Mouse (Mus musculus): ENCODE results near the gene Cxcl9. TPM values are rescaled to one million over a fixed set of nuclear protein-coding genes. Genes with fewer than 3 reads are reported as not detected.
"Not testable (repeated sequence)": the region's sequence is repeated elsewhere in the genome, so short reads cannot be mapped to it uniquely, and the experiment has no call there.

Gene Cxcl9
- polyA plus RNA-seq (2012; rRNA removed), result 7.3 and 8.8 TPM in 2 replicates

DNA sequence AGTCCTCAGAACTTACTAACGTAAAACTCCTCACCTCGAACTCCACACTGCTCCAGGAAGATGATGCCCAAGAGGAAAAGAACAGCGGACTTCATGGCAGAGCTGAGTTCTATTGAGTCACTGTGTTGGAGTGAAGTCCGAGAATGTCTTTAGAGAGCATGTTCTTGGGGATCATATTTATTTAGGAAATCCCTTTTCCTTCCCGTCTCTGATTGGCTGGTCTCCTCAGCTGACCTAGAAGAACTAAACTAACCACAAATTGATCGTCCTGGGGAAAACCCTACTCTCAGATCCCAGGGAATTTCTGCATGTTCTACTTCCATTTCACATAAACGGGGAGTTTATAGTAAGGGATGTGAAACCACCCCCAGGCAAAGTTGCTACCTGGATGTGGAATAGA is at the start of gene Cxcl9:
Gene Cxcl9 (minus strand): TSS at position 151 of the 400 bp plus-strand sequence.
- no peak for DNase-seq (ENCODE audit: low spot score)

DNA sequence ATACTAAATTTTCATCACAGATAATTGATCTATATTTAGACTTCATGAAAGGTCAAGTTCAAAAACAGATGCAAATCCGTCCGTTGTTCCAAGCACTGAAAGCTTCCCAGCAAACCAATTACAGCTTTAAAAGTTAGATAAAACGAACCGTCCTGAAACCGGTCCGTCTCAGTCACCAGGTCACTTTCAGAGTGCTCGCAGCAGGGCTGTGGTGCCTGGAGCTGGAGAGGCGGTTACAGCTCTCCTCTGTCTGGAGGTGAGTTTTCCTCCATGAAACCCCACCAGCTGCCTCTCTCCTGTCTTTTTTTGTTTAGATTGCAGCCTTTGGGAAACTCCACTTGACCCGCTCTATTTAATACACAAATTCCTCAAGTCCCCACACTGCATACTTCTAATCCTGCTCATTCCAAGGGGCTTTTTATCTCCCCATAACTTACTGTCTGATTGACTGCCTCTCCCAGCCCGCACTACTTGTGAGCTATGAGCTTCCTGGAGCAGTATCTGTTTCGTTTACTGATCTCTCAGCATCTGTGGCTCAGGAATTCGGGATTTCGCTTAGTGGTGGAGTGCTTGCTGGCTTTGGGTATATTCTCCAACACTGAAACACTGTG is 49.0 kb upstream of the Cxcl9 start:
- no peak for DNase-seq (ENCODE audit: low spot score)

DNA sequence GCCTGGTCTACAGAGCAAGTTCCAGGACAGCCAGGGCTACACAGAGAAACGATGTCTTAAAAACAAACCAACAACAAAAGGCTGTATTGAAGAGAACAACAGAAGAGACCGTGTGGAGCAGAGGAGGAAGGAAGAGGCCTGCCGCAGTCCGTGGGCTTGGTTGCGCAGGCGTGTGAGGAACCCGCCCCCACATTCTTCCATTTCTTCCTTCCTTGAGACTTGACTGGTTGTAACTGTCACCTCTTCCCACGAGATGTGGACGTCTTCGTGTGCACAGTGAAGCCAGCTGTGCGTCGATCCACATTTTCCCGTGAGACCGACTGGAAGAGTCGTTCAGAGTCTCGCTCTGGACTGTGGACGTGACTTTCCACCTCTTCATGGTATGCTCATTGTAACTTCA is 47.5 kb upstream of the Cxcl9 start:
- DNase-seq (ENCODE audit: low spot score), result no peak

DNA sequence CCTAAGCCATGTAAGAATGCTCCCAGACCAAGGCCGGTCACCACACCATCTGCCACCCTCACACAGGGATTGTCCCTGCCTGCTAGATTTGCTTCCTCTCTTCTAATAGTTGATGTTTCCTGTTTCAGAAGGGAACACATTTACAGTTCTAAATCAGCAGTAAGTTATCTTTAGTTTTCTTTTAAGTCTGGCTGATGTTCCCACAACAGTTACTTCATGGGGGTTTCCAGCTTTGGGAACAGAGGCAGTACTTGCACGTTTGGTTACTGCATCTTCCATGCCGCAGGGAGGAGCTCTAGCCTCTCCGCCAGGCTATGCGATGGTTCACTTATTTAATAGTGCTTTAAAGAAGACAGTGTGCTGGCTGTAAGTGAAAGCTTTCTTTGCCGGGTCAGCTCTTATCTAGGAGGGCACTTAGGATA is 46.9 kb upstream of the Cxcl9 start:
- DNase-seq (ENCODE audit: low spot score), result no peak

DNA sequence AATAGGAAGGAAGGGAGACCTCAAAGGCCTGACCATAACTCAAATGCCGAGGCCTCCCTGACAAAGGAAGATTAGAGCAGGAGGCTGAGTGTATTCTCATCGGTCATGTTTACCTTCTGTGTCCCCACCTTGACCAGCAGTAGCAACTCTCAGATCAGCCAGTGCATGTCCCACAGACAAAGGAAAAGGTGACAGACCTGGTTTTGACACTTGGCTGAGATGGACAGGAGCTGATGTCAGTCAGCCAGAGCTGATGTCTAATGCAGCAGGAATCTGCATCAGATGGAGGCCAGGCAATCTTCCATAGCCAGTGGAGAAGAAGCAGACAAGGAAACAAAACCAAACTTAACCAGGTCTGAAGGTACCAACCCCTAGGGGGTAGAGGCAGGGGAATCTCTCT is 44.7 kb upstream of the Cxcl9 start:
- no peak for DNase-seq (ENCODE audit: low spot score)

DNA sequence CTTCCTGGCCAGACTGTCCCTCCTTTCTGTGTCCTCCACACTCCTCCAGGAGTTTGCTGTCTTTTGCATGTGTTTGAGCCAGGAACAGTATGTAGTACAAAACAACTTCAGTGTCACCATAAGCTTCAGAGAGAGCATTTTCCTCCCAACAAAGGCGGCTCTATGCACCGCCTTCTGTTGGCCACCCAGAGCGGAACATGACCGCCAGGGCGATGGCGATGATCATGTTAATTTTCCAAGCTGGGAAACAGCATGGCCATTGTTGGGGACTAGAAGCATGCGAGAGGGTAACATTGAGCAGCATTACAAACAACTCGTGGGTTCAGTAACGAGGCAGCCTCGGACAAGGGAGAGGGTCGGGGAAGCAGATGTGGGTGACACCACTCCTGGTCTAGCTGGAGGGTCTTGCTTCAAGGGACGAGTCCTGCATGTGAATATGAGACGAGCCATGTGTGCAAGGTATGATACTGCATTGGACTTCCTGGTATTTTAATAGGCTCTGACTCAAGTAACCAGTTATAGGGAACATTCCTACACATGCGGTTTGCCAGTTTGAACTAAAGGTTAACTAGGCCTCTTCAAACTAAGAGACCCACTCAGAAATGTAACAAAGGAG is 43.6 kb upstream of the Cxcl9 start:
- no peak for DNase-seq (ENCODE audit: low spot score)

DNA sequence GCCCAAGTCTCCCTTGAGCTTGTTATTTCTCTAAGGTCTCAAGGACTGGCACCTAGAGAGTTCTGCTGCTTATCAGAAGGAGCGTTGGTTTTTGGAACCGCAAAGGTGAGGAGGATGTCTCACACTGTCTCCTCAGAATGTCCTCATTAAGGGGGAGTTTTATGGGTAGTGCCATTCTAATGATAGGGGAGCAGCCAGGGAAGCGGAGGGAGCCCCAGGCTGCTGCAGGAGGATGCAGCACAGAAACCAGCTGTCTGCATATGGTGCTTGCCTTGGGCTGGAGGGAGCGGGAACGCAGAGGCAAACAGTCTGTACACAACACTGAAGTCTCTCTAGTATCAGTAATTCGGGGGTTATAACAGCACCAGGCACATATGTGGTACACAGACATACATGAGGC is 43.0 kb upstream of the Cxcl9 start:
- DNase-seq (ENCODE audit: low spot score), result no peak

DNA sequence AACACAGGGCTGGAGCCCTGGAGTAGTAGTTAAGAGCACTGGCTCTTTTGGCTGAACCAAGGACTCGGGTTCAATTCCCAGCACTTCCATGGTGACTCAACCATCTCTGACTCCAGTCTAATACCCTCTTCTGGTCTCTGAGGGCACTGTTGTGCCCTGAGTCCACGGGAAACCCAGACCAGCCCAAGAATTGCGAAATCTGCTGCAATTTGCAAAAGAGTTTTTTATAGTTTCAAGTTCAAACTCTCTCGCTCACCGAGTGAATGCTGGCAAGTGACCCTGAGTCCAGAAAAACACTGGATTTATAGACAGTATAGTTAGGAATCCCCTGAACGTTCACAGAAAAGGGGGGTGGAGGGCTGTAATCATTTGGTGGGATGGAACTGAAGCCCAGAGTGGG is 42.5 kb upstream of the Cxcl9 start:
- no peak for DNase-seq (ENCODE audit: low spot score)

DNA sequence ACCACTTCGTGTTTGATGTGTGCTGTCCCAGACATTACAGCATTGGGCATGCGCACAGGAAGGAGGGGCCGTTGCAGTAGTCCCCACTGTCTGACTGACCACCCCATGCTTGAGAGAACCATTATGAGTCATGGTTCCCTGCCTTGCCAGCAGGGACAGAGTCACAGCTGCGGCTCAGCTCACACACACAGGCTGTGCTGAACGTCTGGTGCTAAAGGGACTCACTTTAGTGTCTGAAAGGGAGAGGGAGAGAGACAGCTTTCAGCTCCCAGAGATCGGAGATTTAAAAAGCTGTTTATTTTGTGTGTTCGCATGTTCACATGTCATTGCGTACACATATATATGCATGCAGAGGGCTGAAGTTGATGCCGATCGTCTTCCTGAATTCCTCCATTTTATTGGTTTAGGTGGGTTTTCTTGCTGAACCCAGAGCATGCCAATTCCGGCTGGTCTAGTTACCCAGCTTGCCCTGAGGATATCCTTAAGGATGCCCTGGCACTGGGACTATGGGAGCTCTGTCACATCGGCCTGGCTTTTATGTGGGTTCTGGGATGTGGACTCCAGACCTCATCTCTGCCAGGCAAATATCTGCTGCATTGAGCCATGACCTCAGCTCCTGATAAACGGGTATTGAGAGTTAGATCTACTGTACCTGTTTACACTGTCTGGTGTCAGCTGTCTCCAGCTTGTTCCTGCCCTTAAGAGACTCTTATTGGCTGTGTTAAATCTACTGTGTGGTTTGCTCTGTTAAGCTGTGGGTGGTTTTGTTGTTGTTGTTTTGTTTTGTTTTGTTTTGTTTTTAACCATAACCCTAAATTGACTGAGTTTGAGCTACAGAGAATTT is 41.5 kb upstream of the Cxcl9 start:
- no peak for DNase-seq (ENCODE audit: low spot score)

DNA sequence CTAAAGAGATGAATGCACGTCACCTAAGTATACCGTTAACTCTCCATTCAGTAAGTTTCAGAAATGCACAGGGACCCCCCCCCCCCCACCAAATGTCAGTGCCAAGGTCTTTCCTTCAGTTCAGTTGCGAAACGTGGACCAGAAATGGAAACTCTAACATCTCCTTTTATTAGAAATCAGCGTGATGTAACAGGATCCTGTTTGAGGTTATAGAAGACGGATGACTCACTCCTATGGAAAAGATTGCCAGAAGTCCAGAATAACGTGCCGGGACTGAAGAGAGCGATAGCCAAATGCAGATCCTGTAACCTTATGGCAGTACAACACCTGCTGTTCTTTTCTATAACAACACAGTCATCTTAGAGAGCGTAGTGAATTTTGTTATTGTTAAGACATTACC is 40.5 kb upstream of the Cxcl9 start:
- no peak for DNase-seq (ENCODE audit: low spot score)

DNA sequence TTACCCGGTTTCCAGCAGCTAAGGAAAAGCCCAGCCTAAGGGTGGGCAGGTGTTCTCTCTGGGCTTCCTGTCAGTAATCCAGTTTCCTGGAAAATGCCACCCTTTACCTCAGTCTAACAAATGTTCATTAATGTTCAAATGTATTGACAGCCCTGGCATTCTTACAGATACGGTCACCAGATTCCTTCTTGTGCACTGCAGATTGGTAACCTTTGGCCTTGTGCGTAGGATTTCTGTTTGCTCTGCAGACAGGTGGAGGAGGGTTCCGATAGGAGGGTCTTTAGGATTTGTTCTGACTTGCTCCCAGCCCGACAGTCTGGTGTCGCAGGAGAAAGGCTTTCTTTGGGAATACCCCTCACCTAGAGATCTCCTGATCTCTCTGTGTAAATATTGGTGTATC is 38.7 kb upstream of the Cxcl9 start:
- DNase-seq (ENCODE audit: low spot score), result no peak

DNA sequence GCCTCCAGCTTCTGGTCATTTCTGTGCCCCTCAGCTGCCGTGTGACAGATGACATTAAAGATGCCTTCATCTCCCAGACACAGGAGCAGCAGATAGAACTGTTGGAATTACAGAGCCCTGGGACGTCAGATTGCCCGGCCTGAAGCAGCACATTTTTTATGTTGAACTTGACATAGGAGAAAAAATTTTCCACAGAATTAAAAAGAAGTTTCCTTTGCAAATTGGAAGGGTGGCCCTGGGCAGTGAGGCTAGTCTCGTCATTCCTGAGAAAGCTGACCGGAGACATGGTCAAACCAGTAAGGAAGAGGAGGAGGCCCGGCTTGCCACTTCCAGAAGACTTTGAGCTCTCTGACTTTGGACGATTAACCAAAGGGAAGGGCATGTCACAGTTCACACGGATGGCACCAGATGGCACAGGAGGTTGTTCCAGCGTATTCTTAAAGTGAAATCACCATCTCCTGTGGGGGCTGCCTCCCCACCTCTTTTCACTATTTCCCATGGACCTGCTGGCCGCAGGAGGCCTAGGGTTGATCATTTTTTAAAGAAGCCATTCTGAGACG is 37.3 kb upstream of the Cxcl9 start:
- DNase-seq (ENCODE audit: low spot score), result no peak

DNA sequence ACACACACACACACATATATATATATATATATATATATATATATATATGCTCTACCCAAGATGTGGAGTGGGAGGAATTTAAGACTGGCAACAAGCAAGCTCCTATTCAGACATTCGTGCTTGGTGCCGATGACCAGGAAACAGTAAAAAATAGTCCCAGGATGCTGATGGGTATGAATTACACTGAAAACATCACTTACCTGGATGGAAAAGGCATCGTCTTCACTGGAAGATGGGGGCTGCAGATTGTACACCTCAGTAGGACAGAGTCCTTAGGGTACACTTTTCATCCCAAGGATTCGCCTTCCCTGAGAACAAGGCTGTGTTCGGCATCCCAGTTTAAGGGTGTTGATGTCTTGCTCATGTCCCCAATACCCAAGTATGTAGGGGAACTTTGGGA is 36.1 kb upstream of the Cxcl9 start:
- DNase-seq (ENCODE audit: low spot score), result no peak

DNA sequence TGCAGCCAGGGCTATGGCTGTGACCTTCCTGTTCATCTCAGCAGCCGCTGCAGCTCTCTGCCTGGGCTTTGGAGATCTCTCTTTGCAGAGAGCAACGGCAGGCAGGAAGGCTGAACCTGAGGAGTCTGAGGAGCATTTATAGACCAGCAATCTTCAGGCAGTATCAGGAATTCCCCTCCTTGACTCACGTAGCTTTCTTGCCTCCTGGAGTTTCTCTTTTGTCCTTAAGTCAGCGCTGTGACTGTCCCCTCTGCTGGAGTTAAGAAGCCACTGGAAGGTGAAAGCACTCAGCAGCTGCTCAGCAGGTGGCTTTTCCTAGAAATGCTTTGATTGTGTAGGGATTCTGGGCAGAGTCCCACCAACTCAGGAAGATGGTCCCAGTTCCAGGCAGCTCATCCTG is 35.3 kb upstream of the Cxcl9 start:
- no peak for DNase-seq (ENCODE audit: low spot score)

DNA sequence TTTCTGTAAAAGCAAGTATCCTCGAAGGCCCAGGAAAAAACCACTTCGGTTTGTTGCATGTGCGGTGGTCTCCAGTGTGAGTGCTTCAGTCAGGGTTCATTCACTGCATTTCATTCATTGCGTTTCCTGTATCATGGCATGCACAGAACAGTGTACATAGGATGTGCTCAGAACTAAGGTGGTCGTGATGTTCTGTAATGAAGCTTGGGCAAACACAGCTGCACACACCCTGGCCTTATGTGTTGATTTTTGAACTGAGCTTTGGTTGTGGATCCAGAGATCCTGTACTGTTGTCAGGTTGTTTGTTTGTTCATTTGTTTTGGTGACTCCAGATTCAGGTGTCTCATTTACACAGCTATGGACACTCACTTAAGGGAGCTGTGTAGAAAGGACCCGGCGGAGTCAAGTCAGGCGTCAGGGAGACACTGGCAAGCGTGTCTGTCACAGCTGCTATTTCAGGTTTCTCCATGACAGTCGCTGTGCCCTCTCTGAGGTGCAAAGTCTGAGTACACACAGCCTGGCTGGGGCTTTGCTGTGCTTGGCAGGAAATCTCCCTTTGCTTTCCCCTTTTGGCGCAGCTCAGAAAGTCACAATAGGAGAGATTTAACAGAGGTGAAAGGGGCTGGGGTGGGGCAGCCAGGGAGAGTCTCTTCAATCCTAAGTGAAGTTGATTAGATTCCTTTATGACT is 31.0 kb upstream of the Cxcl9 start:
- DNase-seq (ENCODE audit: low spot score), result no peak

DNA sequence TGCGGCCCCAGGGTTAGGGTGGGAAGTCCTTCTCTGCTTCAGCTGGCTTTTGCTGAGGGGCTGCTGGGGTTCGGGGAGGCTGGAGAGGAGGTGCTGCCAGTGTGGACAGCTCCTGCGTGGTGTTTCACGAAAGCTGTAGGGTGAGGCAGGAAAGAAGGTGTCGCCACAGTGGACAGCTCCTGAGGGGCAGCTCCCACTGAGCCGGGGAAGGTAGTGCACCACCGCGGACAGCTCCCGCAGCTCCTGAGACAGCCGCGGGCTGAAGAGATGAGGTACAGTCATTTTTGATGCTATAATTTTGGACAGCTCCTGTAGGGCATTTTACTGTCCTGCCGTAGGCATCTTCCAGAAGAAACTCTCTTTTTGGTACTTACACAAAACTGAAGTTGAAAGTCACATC is 30.2 kb upstream of the Cxcl9 start:
- DNase-seq (ENCODE audit: low spot score), result no peak

DNA sequence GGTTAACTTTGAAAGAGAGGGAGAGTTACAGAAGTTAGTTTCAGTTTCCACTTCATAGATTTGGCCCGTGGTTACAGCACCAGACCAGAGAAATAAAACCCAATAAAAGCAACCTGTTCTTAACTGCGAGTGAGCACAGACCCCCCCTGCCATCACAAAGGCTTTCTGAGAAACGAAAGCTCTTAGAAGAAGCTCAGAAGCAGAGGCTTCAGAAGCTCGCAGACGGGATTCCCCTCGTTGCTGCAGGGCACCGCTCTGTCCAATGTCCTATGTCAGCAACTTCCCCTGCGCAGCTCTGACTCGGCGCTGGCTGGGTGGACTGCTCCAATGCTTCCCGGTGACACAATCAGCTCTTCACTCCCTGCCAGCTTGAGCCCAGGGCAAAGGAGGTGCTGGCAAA is 25.6 kb upstream of the Cxcl9 start:
- no peak for DNase-seq (ENCODE audit: low spot score)

DNA sequence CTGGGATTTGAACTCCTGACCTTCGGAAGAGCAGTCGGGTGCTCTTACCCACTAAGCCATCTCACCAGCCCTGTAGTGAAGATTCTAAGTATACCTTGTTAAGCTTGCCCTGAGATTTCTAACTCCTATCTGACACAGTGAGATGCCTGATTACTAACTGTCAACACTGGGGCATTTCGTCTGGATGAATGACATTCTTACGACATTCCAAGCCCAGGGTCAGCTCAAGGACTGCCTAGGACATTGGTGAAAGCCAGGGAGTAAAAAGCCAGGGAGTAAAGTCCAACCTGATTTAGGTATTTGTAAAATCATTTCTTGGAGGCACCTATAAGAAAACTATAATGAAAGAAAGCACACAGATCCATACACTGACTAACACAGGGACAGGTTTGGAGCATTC is 24.8 kb upstream of the Cxcl9 start:
- DNase-seq (ENCODE audit: low spot score), result not testable (repeated sequence)

DNA sequence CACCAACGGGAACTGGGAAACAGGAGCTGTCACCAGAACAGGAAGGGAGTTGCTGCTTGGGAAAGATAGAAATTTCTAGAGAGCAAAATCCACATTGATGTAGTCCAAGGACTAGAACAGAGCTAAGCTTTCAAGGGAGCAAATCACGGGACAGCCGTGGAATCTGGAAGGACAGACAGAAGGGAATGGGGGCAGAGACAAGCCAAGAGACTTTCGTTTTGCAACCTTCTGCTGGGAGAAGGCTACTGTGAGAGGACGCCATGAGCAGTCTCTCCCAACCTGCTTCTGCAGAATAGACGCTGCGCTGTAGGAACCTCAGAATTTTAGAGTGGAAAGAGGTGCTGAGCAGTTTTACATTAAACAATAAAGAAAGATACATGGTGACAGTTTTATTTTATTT is 21.9 kb upstream of the Cxcl9 start:
- no peak for DNase-seq (ENCODE audit: low spot score)

DNA sequence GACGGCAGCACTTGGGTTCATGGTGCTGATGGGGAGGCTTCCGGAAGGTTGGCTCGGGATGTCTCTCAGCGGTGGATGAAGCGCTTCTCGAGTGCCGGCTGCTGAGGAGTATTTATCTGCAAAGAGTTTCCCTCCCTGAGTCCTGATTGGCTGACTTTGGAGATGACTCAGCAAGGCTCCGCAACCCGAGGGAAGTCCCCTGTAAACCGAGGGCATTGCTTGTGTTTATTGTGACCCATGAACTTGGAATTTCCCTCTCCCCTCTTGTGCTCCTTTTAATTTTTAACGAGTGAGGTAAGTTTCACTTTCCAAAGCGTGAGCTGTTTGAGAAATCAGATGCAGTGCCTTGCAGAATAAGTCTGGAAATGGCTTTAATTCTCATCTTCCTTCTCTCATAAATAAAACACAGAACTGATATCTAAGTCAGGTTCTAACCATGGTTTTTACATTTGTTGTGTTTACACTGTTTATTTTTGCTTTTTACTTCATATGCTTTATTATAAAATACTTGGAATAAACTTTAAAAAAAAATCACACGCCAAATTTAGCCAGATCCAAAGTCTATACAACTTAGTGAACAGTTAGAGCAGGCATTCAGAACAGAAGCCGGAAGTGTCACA is 21.0 kb upstream of the Cxcl9 start, which contains the start of gene Cxcl10:
Gene Cxcl10 (minus strand): TSS at position 96 of the 620 bp plus-strand sequence.
- no peak for DNase-seq (ENCODE audit: low spot score)

DNA sequence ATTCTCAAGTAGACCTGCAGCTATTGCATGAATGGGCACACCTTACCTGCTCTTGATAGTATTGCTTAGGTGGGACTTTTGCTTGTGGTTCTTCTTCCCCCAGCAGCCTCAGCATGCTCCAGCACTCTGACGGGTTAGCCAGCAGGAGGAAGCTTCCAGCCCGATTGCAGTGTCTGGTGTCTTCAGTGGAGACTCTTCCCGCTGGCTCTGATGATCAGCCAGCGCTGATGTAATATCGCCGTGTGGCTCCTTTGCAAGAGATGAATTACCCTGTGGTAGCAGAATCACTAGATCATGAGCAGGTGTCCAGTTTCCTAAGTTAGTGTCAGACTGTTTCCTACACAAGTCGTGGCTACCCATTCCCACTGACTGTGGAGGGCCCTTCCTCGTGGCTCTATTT is 17.1 kb upstream of the Cxcl9 start:
- DNase-seq (ENCODE audit: low spot score), result no peak

DNA sequence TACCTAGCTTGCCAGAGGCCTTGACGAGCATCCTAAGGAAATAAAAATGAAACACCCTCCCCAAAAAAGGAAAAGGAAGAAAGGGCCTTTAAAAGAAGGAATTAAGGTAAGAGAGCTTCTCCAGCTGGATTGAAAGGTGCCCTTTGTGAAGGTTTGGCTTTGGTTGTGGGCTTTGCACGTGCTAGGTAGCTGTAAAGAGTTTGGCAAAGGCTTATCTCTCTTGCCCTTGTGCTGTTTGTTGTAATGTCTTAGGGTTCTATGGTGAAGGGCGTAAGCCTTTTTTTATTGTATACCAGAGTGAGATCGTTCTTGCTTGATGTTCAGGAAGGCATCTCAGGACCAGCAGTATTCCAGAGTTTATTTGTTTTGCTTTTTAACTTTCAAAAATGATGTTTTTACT is 12.7 kb upstream of the Cxcl9 start:
- no peak for DNase-seq (ENCODE audit: low spot score)
